Mouse (Mus musculus): ENCODE measurements at regions not wholly inside any gene's neighbourhood (a gene's known extent, or its start where the extent isn't known, plus 50 kb on each side); places are given as distances from the start of the nearest gene placed in this dataset.

GRCm38 (mm10) chr10:91326144-91326655 is 145.1 kb upstream of the Tmpo start:
- Histone ChIP-seq H3K4me1 (ENCODE audit: control insufficient read depth, insufficient read depth, low read length) (no peaks in the 10 kb centered on the region), H3K27me3 (ENCODE audit: control insufficient read depth, insufficient read depth, low read length) (no peaks in the 10 kb centered on the region), H3K9ac (replicated peaks; ENCODE audit: low read depth, low read length) (no peak overlapping the region), H3K36me3 (ENCODE audit: control insufficient read depth, insufficient read depth, low read length) (no peaks in the 10 kb centered on the region), H3K4me3 (ENCODE audit: low read depth, low read length) (no peak overlapping the region), H3K4me2 (ENCODE audit: low read depth, low read length) (no peak overlapping the region), H3K9me3 (ENCODE audit: control insufficient read depth, low read length) (no peaks in the 10 kb centered on the region), H3K27ac (ENCODE audit: low read depth, low read length) (no peak overlapping the region)
- no peak for ATAC-seq (ENCODE audit: low read depth)
- 85% methylated on average over 8 of the region's 8 CpGs for WGBS

- H3K4me3 ChIP-seq (ENCODE audit: low read depth, low read length) = no peak overlapping the region
- no peaks in the 10 kb centered on the region for H3K9me3 ChIP-seq (ENCODE audit: control insufficient read depth, low read length)
- no peak overlapping the region for H3K4me2 ChIP-seq (ENCODE audit: low read depth, low read length)
- no peaks in the 10 kb centered on the region for H3K4me1 ChIP-seq (ENCODE audit: control insufficient read depth, insufficient read depth, low read length)
- H3K27ac ChIP-seq (ENCODE audit: low read depth, low read length) = no peak overlapping the region
- ATAC-seq (ENCODE audit: low read depth) = no peak
- H3K27me3 ChIP-seq (ENCODE audit: control insufficient read depth, insufficient read depth, low read length) = no peaks in the 10 kb centered on the region
- WGBS = 88% methylated on average over 4 of the region's 4 CpGs
- no peak overlapping the region for H3K9ac ChIP-seq (replicated peaks; ENCODE audit: low read depth, low read length)
- H3K36me3 ChIP-seq (ENCODE audit: control insufficient read depth, insufficient read depth, low read length) = no peaks in the 10 kb centered on the region
Observed at GRCm38 (mm10) chr10:91321226-91321625, 140.1 kb upstream of the Tmpo start.

GRCm38 (mm10) chr10:91319442-91320112 is 138.5 kb upstream of the Tmpo start:
- Histone ChIP-seq H3K27ac (ENCODE audit: low read depth, low read length) (no peak overlapping the region), H3K27me3 (ENCODE audit: control insufficient read depth, insufficient read depth, low read length) (no peaks in the 10 kb centered on the region), H3K4me2 (ENCODE audit: low read depth, low read length) (no peak overlapping the region), H3K4me1 (ENCODE audit: control insufficient read depth, insufficient read depth, low read length) (no peaks in the 10 kb centered on the region), H3K9me3 (ENCODE audit: control insufficient read depth, low read length) (no peaks in the 10 kb centered on the region), H3K4me3 (ENCODE audit: low read depth, low read length) (no peak overlapping the region), H3K36me3 (ENCODE audit: control insufficient read depth, insufficient read depth, low read length) (no peaks in the 10 kb centered on the region), H3K9ac (replicated peaks; ENCODE audit: low read depth, low read length) (no peak overlapping the region)
- no peak; the same call in 1 of the 2 replicates for ATAC-seq (ENCODE audit: low read depth)
- 92% methylated on average over 10 of the region's 10 CpGs for WGBS

- Histone ChIP-seq H3K9me3 (ENCODE audit: control insufficient read depth, low read length) (no peaks in the 10 kb centered on the region), H3K9ac (replicated peaks; ENCODE audit: low read depth, low read length) (no peak overlapping the region), H3K4me1 (ENCODE audit: control insufficient read depth, insufficient read depth, low read length) (no peaks in the 10 kb centered on the region), H3K4me2 (ENCODE audit: low read depth, low read length) (no peak overlapping the region), H3K27ac (ENCODE audit: low read depth, low read length) (no peak overlapping the region), H3K27me3 (ENCODE audit: control insufficient read depth, insufficient read depth, low read length) (no peaks in the 10 kb centered on the region), H3K4me3 (ENCODE audit: low read depth, low read length) (no peak overlapping the region), H3K36me3 (ENCODE audit: control insufficient read depth, insufficient read depth, low read length) (no peaks in the 10 kb centered on the region)
- WGBS = 96% methylated on average over 1 of the region's 1 CpGs
- no peak for ATAC-seq (ENCODE audit: low read depth)
Observed at GRCm38 (mm10) chr10:91314441-91314840, 133.3 kb upstream of the Tmpo start.

- no peaks in the 10 kb centered on the region for H3K4me1 ChIP-seq (ENCODE audit: control insufficient read depth, insufficient read depth, low read length)
- H3K4me3 ChIP-seq (ENCODE audit: low read depth, low read length) = no peak overlapping the region
- no peak overlapping the region for H3K4me2 ChIP-seq (ENCODE audit: low read depth, low read length)
- no peaks in the 10 kb centered on the region for H3K36me3 ChIP-seq (ENCODE audit: control insufficient read depth, insufficient read depth, low read length)
- no peak overlapping the region for H3K9ac ChIP-seq (replicated peaks; ENCODE audit: low read depth, low read length)
- H3K27ac ChIP-seq (ENCODE audit: low read depth, low read length) = no peak overlapping the region
- 65% methylated on average over 3 of the region's 3 CpGs for WGBS
- H3K9me3 ChIP-seq (ENCODE audit: control insufficient read depth, low read length) = no peaks in the 10 kb centered on the region
- ATAC-seq (ENCODE audit: low read depth) = no peak
- H3K27me3 ChIP-seq (ENCODE audit: control insufficient read depth, insufficient read depth, low read length) = no peaks in the 10 kb centered on the region
Observed at GRCm38 (mm10) chr10:91313316-91313715, 132.2 kb upstream of the Tmpo start.

- no peak overlapping the region for H3K9ac ChIP-seq (replicated peaks; ENCODE audit: low read depth, low read length)
- no peaks in the 10 kb centered on the region for H3K4me1 ChIP-seq (ENCODE audit: control insufficient read depth, insufficient read depth, low read length)
- H3K4me3 ChIP-seq (ENCODE audit: low read depth, low read length) = no peak overlapping the region
- WGBS = 42% methylated on average over 5 of the region's 5 CpGs
- H3K27ac ChIP-seq (ENCODE audit: low read depth, low read length) = no peak overlapping the region
- no peaks in the 10 kb centered on the region for H3K9me3 ChIP-seq (ENCODE audit: control insufficient read depth, low read length)
- ATAC-seq (ENCODE audit: low read depth) = no peak
- H3K27me3 ChIP-seq (ENCODE audit: control insufficient read depth, insufficient read depth, low read length) = no peaks in the 10 kb centered on the region
- no peak overlapping the region for H3K4me2 ChIP-seq (ENCODE audit: low read depth, low read length)
- H3K36me3 ChIP-seq (ENCODE audit: control insufficient read depth, insufficient read depth, low read length) = no peaks in the 10 kb centered on the region
Observed at GRCm38 (mm10) chr10:91312913-91313312, 131.8 kb upstream of the Tmpo start.

GRCm38 (mm10) chr10:91300067-91300466 is 119.0 kb upstream of the Tmpo start:
- H3K9me3 ChIP-seq (ENCODE audit: control insufficient read depth, low read length) = no peaks in the 10 kb centered on the region
- no peak overlapping the region for H3K27ac ChIP-seq (ENCODE audit: low read depth, low read length)
- 77% methylated on average over 7 of the region's 7 CpGs for WGBS
- no peak overlapping the region for H3K4me2 ChIP-seq (ENCODE audit: low read depth, low read length)
- no peaks in the 10 kb centered on the region for H3K4me1 ChIP-seq (ENCODE audit: control insufficient read depth, insufficient read depth, low read length)
- H3K4me3 ChIP-seq (ENCODE audit: low read depth, low read length) = no peak overlapping the region
- no peak for ATAC-seq (ENCODE audit: low read depth)
- no peaks in the 10 kb centered on the region for H3K36me3 ChIP-seq (ENCODE audit: control insufficient read depth, insufficient read depth, low read length)
- H3K9ac ChIP-seq (replicated peaks; ENCODE audit: low read depth, low read length) = no peak overlapping the region
- H3K27me3 ChIP-seq (ENCODE audit: control insufficient read depth, insufficient read depth, low read length) = no peaks in the 10 kb centered on the region

GRCm38 (mm10) chr10:91297792-91298460 is 116.8 kb upstream of the Tmpo start:
- no peak overlapping the region for H3K4me2 ChIP-seq (ENCODE audit: low read depth, low read length)
- H3K27ac ChIP-seq (ENCODE audit: low read depth, low read length) = no peak overlapping the region
- H3K36me3 ChIP-seq (ENCODE audit: control insufficient read depth, insufficient read depth, low read length) = no peaks in the 10 kb centered on the region
- no peaks in the 10 kb centered on the region for H3K27me3 ChIP-seq (ENCODE audit: control insufficient read depth, insufficient read depth, low read length)
- 27% methylated on average over 9 of the region's 9 CpGs for WGBS
- no peaks in the 10 kb centered on the region for H3K9me3 ChIP-seq (ENCODE audit: control insufficient read depth, low read length)
- H3K9ac ChIP-seq (replicated peaks; ENCODE audit: low read depth, low read length) = no peak overlapping the region
- no peaks in the 10 kb centered on the region for H3K4me1 ChIP-seq (ENCODE audit: control insufficient read depth, insufficient read depth, low read length)
- H3K4me3 ChIP-seq (ENCODE audit: low read depth, low read length) = no peak overlapping the region
- ATAC-seq (ENCODE audit: low read depth) = peak; percentile 76

GRCm38 (mm10) chr10:91295345-91295744 is 114.2 kb upstream of the Tmpo start:
- 87% methylated on average over 8 of the region's 8 CpGs for WGBS
- Histone ChIP-seq H3K4me2 (ENCODE audit: low read depth, low read length) (no peak overlapping the region), H3K4me1 (ENCODE audit: control insufficient read depth, insufficient read depth, low read length) (no peaks in the 10 kb centered on the region), H3K4me3 (ENCODE audit: low read depth, low read length) (no peak overlapping the region), H3K9ac (replicated peaks; ENCODE audit: low read depth, low read length) (no peak overlapping the region), H3K36me3 (ENCODE audit: control insufficient read depth, insufficient read depth, low read length) (no peaks in the 10 kb centered on the region), H3K9me3 (ENCODE audit: control insufficient read depth, low read length) (no peaks in the 10 kb centered on the region), H3K27me3 (ENCODE audit: control insufficient read depth, insufficient read depth, low read length) (no peaks in the 10 kb centered on the region), H3K27ac (ENCODE audit: low read depth, low read length) (no peak overlapping the region)
- no peak for ATAC-seq (ENCODE audit: low read depth)

Data from neural tube, embryonic 14.5 days (tissue).